Mouse (Mus musculus) midbrain, embryonic 10.5 days (tissue): ENCODE data around the gene Mast4. TPM values are rescaled to one million over a fixed set of nuclear protein-coding genes. Genes with fewer than 3 reads are reported as not detected.
A peak's percentile ranks its signal among the peaks of the same experiment; 100 is the strongest.

Experiments
- DNase-seq: peaks from one replicate; pipeline ENCODE4 v3.0.0-alpha.2; 2017; ENCODE audit warnings: low spot score
- H3K27ac ChIP-seq: fragments of 300-500 bp; sonication (generic); replicated peaks from 2 replicates; pipeline ENCODE4 v1.5.1; 2016; ENCODE audit warnings: mild to moderate bottlenecking
- H3K27me3 ChIP-seq: fragments of 300-500 bp; sonication (generic); 2 replicates; pipeline ENCODE4 v1.6.1; 2016; ENCODE audit warnings: low read depth, mild to moderate bottlenecking; ENCODE audit not compliant: poor library complexity, severe bottlenecking
- H3K36me3 ChIP-seq: fragments of 300-500 bp; sonication (generic); 2 replicates; pipeline ENCODE4 v1.6.1; 2016; ENCODE audit warnings: mild to moderate bottlenecking, moderate library complexity
- H3K4me1 ChIP-seq: fragments of 300-500 bp; sonication (generic); 2 replicates; pipeline ENCODE4 v1.6.1; 2016
- H3K4me3 ChIP-seq: fragments of 300-500 bp; sonication (generic); 2 replicates; pipeline ENCODE4 v1.5.1; 2016; ENCODE audit warnings: mild to moderate bottlenecking, moderate library complexity
- H3K9me3 ChIP-seq: fragments of 300-500 bp; sonication (generic); replicated peaks from 2 replicates; pipeline ENCODE4 v1.6.1; 2016; ENCODE audit warnings: mild to moderate bottlenecking
- WGBS: fragments of 180-500 bp; shearing (Covaris S2); methylation state at CpG from one replicate; pipeline ENCODE4 v1.1.7; 2016; 5-methylcytosine and 5-hydroxymethylcytosine counted together
- polyA plus RNA-seq: library from polyadenylated mRNA; unstranded; fragments of >200 nt; fragmentation: Nextera tagmentation; extraction: Ambion mirVana; gene quantifications from 2 replicates; pipeline ENCODE4 v1.2.1, GENCODE M21; 2016

Mast4 gene
- polyA plus RNA-seq, 1 experiment from 2014 or later, result 19.0 TPM

DNA sequence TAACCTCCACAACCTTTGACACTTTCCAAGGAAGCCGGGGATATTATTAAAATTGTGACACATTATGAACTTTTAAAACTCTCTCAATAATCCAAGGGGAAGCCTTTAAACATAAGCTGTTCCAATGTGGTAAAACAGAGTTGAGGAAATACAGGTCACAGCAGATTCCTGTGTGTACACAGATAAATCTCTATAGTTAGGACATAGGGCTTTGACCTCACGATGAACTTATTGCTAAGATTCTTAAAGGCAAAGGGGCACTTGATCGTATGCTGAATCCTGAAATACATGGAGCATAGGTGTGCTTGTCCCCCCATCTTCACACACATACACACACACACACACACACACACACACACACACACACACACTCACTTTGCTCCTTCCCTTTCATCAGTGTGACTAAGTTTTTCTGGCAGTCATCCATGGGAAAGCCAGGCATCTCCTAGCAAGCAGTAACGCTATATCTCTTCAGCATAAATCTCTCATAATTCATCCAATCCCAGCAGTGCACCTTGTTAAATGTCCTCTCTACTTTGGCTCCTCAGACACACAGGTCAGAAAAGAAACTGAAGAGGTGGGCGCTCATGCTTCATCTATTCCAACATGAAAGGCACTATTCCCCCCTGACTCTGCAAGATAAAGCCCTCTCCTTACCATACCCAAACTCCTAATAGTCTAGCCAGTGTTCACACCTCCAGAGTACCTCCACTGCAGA is 477.3 kb downstream of the Mast4 start:
- no peaks in the 10 kb centered on the region for H3K27me3 ChIP-seq
- no peaks in the 10 kb centered on the region for H3K36me3 ChIP-seq
- 92% methylated on average over 5 of the region's 5 CpGs for WGBS
- no peak for DNase-seq
- H3K27ac ChIP-seq, result no peak overlapping the region
- H3K4me3 ChIP-seq, result no peak overlapping the region
- H3K4me1 ChIP-seq, result no peaks in the 10 kb centered on the region
- no peaks in the 10 kb centered on the region for H3K9me3 ChIP-seq

DNA sequence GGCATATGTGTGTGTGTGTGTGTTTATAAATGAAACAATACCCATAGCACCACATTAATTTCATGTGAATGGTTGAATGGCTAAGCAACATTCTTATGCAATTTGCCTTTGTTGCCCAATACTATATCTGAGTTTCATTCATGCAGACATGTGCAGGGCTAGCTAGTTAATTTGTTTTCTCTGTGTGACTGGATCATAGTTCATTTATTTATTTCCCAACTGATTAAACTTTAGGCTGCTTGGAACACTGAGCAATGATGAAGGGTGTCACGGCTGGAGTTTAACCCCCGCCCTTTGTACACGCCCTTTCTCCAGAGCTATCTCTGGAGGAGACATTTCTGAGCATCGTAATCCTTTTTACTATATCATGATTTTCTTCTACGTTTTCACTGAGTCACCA is 481.4 kb downstream of the Mast4 start:
- H3K4me1 ChIP-seq, result peaks cover 10% of the 10 kb centered on the region
- 92% methylated on average over 5 of the region's 5 CpGs for WGBS
- H3K4me3 ChIP-seq, result no peak overlapping the region
- no peaks in the 10 kb centered on the region for H3K36me3 ChIP-seq
- H3K27ac ChIP-seq, result no peak overlapping the region
- DNase-seq, result no peak
- no peaks in the 10 kb centered on the region for H3K9me3 ChIP-seq
- H3K27me3 ChIP-seq, result no peaks in the 10 kb centered on the region

DNA sequence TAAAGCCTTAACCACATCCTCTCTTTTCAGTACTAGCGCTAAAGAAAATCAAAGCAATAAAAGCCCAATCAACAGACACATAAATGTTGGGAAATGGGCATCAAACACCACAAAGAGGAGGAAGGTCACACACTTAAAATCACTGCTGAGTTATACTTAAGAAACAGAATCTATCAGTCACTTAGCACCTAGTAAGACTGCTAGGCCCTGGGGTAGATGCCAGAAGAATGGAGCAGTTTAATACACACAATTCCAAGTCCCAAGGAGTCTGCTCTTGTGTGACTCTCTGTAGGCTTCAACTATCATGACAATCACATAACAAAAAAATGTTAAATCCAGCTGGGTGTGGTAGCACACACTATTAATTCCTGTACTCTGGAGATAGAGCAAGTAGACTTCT is 483.0 kb downstream of the Mast4 start:
- Histone ChIP-seq H3K4me3 (no peak overlapping the region), H3K27ac (no peak overlapping the region), H3K36me3 (no peaks in the 10 kb centered on the region), H3K4me1 (peaks cover 11% of the 10 kb centered on the region), H3K27me3 (no peaks in the 10 kb centered on the region), H3K9me3 (no peaks in the 10 kb centered on the region)
- DNase-seq, result no peak
- WGBS, result 94% methylated on average over 1 of the region's 1 CpGs

- no peaks in the 10 kb centered on the region for H3K27me3 ChIP-seq
- H3K4me3 ChIP-seq, result no peak overlapping the region
- H3K9me3 ChIP-seq, result no peaks in the 10 kb centered on the region
- H3K36me3 ChIP-seq, result no peaks in the 10 kb centered on the region
- no peak overlapping the region for H3K27ac ChIP-seq
- H3K4me1 ChIP-seq, result peaks cover 11% of the 10 kb centered on the region
- DNase-seq, result no peak
- 87% methylated on average over 2 of the region's 2 CpGs for WGBS
Measured at GRCm38 (mm10) chr13:102850594-102850993, 483.7 kb downstream of the Mast4 start.

- Histone ChIP-seq H3K4me3 (no peak overlapping the region), H3K9me3 (no peaks in the 10 kb centered on the region), H3K27me3 (no peaks in the 10 kb centered on the region), H3K27ac (no peak overlapping the region; the same call in 1 of the 2 replicates), H3K36me3 (no peaks in the 10 kb centered on the region), H3K4me1 (peaks cover 11% of the 10 kb centered on the region)
- 79% methylated on average over 3 of the region's 3 CpGs for WGBS
- DNase-seq, result no peak
Measured at GRCm38 (mm10) chr13:102849068-102849467, 485.2 kb downstream of the Mast4 start.

- DNase-seq, result no peak
- Histone ChIP-seq H3K27me3 (no peaks in the 10 kb centered on the region), H3K4me3 (no peak overlapping the region), H3K9me3 (no peaks in the 10 kb centered on the region), H3K4me1 (peaks cover 31% of the 10 kb centered on the region), H3K36me3 (no peaks in the 10 kb centered on the region), H3K27ac (no peak overlapping the region)
- WGBS, result 88% methylated on average over 4 of the region's 4 CpGs
Measured at GRCm38 (mm10) chr13:102846473-102846872, 487.8 kb downstream of the Mast4 start.

DNA sequence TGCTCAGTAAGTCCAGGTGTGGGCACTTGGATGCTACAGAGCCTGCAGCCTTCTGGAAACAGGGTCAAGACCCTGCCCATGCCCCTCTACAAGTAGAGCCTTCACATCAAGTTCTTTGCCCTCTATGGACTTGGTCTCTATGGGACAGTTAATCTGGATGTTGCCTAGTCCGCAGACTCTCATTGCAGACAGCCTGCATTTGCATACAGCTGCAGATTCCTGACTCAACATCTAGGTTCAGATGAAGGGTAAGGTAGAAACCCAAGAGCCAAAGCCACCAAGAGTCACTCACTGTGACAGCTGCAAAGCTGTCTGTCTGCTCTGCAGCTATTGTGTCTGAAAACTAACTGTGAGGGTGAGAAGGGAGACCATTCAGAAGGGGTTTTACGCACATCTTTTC is 491.6 kb downstream of the Mast4 start:
- DNase-seq, result peak; percentile 27
- peaks cover 35% of the 10 kb centered on the region for H3K4me1 ChIP-seq
- no peak overlapping the region for H3K4me3 ChIP-seq
- H3K27me3 ChIP-seq, result no peaks in the 10 kb centered on the region
- H3K27ac ChIP-seq, result 0 out of 2 replicates have a peak overlapping the region, but pooled peaks have one; percentile 52
- no peaks in the 10 kb centered on the region for H3K9me3 ChIP-seq
- 57% methylated on average over 2 of the region's 2 CpGs for WGBS
- H3K36me3 ChIP-seq, result no peaks in the 10 kb centered on the region

GRCm38 (mm10) chr13:102842237-102842636 is 492.1 kb downstream of the Mast4 start:
- no peaks in the 10 kb centered on the region for H3K27me3 ChIP-seq
- no peak for DNase-seq
- H3K9me3 ChIP-seq, result no peaks in the 10 kb centered on the region
- peaks cover 35% of the 10 kb centered on the region for H3K4me1 ChIP-seq
- WGBS, result 85% methylated on average over 8 of the region's 8 CpGs
- H3K27ac ChIP-seq, result peak overlapping the region; percentile 52; the same call in 1 of the 2 replicates
- H3K36me3 ChIP-seq, result no peaks in the 10 kb centered on the region
- no peak overlapping the region for H3K4me3 ChIP-seq

- Histone ChIP-seq H3K4me3 (no peak overlapping the region), H3K4me1 (peaks cover 35% of the 10 kb centered on the region), H3K27ac (peak overlapping the region; percentile 68), H3K36me3 (no peaks in the 10 kb centered on the region), H3K9me3 (no peaks in the 10 kb centered on the region), H3K27me3 (no peaks in the 10 kb centered on the region)
- no peak for DNase-seq
- WGBS, result 30% methylated on average over 7 of the region's 7 CpGs
Measured at GRCm38 (mm10) chr13:102839741-102840482, 494.4 kb downstream of the Mast4 start.

GRCm38 (mm10) chr13:102837427-102837826 is 496.9 kb downstream of the Mast4 start:
- no peaks in the 10 kb centered on the region for H3K27me3 ChIP-seq
- no peak for DNase-seq
- no peak overlapping the region for H3K4me3 ChIP-seq
- WGBS, result 79% methylated on average over 4 of the region's 4 CpGs
- H3K36me3 ChIP-seq, result peaks cover 4% of the 10 kb centered on the region
- H3K4me1 ChIP-seq, result peaks cover 20% of the 10 kb centered on the region
- no peaks in the 10 kb centered on the region for H3K9me3 ChIP-seq
- 0 out of 2 replicates have a peak overlapping the region, but pooled peaks have one; percentile 9 for H3K27ac ChIP-seq

- WGBS, result 87% methylated on average over 8 of the region's 8 CpGs
- no peak for DNase-seq
- Histone ChIP-seq H3K4me1 (peaks cover 7% of the 10 kb centered on the region), H3K27me3 (no peaks in the 10 kb centered on the region), H3K36me3 (peaks cover 4% of the 10 kb centered on the region), H3K27ac (no peak overlapping the region), H3K9me3 (no peaks in the 10 kb centered on the region), H3K4me3 (no peak overlapping the region)
Measured at GRCm38 (mm10) chr13:102835336-102835735, 499.0 kb downstream of the Mast4 start.

DNA sequence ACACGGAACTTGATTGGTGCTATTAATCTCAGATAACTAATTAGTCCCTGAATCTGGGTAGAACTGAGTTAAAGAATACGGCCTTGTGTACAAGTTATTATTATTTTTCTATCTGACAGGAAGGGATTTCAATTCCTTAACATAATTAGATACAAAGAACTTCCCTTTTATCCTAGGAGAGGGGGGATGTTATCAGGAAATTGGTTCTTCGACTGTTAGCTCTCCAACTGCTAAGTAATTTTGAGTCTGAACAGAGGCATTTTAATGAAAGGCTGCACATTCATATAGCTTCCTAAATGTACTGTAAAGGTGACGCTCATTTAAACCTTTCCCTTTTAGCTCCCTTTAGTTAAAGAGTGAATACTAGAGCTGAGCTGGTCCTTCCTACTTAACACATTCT is 516.0 kb downstream of the Mast4 start:
- Histone ChIP-seq H3K27ac (no peak overlapping the region), H3K4me1 (no peaks in the 10 kb centered on the region), H3K9me3 (no peaks in the 10 kb centered on the region), H3K4me3 (no peak overlapping the region), H3K27me3 (no peaks in the 10 kb centered on the region), H3K36me3 (no peaks in the 10 kb centered on the region)
- WGBS, result 81% methylated on average over 4 of the region's 4 CpGs
- no peak for DNase-seq

GRCm38 (mm10) chr13:102816689-102817088 is 517.6 kb downstream of the Mast4 start:
- H3K27ac ChIP-seq, result no peak overlapping the region
- H3K36me3 ChIP-seq, result no peaks in the 10 kb centered on the region
- no peaks in the 10 kb centered on the region for H3K9me3 ChIP-seq
- WGBS, result 95% methylated on average over 7 of the region's 7 CpGs
- no peak for DNase-seq
- no peaks in the 10 kb centered on the region for H3K27me3 ChIP-seq
- no peak overlapping the region for H3K4me3 ChIP-seq
- peaks cover 4% of the 10 kb centered on the region for H3K4me1 ChIP-seq
